Mouse (Mus musculus) lung, adult 2 months (tissue): Measurements from ENCODE around the gene Pcca.

Experiments used
- CTCF ChIP-seq: fragments of 200-500 bp; IDR thresholded peaks from 2 replicates; pipeline ENCODE4 v1.5.1; 2011; ENCODE audit warnings: mild to moderate bottlenecking, low read length, control low read depth; ENCODE audit not compliant: insufficient read depth
- POLR2A ChIP-seq: fragments of 200-500 bp; IDR thresholded peaks from 2 replicates; pipeline ENCODE4 v1.6.1; 2011; ENCODE audit warnings: low read depth, mild to moderate bottlenecking, control low read depth, low read length, borderline replicate concordance; ENCODE audit errors: extremely low read depth

DNA sequence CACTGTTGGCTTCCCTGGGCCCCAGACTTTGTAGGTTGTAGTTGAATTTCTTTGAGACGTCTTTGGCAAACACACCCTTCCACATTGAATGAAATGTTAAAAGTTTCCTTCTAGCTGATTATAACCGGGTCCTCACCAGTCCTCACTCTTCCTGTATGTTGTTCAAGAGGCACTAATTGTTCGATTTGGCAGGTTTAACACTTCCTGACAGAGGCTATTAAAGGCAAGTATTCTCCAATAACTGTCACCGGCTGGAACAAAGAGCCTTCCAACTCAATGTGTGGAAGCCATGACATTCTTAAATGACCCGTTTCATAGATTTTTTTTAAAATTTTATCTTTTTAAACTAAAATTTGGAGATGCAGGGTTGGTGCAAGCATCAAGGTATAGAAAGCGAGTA is 102.5 kb downstream of the Pcca start:
- no peak for TF ChIP-seq CTCF
- no peak for TF ChIP-seq POLR2A
